Mouse (Mus musculus) T-helper 2 cell (primary cell): ENCODE measurements around the gene Clic1.

Experiments used
- in situ Hi-C: fragments of 300-600 bp; cut with MboI, MseI; formaldehyde crosslinking; loops from one replicate; pipeline ENCODE4 v1.15.1; 2025; ENCODE audit warnings: high pct_unique_total_duplicates

Gene Clic1

DNA sequence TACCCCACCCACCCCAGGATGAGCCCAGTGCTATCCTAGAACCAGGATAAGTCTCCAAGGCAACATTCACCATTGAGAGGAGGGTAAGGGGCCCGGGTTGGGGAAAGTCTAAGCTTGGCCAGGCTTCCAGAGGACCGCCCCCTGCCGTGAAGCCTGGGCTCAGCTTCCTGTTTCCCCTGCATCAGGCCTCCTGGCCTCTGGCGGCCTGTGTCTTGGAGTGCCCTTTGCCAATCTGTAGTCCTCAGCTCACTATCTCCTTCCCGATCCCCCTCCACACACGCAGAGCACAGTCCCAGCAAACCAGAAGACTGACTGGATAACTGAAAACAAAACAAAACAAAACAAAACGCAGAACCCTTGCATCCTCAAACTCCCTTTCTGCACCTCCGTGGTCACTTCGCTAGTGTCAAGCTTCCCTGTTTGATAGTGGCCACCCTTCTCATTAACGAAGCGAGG is at the start of gene Clic1:
TSS of gene Clic1 (plus strand) at position 406 of the 456 bp plus-strand sequence.
- in situ Hi-C loops: no loop called here

DNA sequence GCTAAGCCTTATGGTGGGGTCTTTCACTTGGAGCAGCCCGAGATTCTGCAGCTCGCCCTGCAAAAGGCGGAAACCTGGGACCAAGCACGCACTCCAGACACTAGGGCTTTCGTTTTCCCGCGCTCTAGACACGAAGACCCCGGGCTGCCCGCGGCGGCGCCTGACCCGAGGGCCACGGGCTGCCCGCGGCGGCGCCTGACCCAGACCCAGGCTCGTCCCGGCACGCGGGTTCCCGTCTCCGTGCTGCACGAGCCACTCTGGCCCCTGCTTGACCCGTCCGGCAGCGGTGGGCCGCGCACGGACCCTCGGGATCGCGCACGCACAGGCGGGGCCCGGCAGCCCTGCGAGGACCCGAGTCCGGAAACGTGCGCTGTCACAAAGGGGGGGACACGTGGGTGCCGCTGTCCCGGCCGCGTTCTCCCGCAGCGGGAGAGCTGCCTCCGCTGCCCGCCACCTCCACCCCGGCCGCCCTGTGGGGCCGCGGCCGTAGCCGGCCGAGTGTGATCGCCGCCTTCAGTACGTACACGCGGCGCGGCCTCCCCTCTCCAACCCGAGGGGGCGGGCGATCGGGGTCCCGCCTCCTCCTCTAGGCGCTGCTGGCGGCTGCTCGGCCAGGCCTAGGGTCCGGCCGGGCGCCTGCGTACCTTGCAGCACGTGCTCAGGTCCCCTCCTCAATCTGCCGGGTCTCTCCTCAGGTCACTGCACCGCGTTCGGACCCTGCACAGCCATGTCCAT is 48.9 kb upstream of the Clic1 start, which contains the start of gene Vars:
TSS of gene Vars (plus strand) at position 271 of the 735 bp plus-strand sequence.
- in situ Hi-C loops: loop anchor here (10.0 kb wide), 1 partner anchor 114 kb away; the partner anchor contains the start of gene Ly6g5b

DNA sequence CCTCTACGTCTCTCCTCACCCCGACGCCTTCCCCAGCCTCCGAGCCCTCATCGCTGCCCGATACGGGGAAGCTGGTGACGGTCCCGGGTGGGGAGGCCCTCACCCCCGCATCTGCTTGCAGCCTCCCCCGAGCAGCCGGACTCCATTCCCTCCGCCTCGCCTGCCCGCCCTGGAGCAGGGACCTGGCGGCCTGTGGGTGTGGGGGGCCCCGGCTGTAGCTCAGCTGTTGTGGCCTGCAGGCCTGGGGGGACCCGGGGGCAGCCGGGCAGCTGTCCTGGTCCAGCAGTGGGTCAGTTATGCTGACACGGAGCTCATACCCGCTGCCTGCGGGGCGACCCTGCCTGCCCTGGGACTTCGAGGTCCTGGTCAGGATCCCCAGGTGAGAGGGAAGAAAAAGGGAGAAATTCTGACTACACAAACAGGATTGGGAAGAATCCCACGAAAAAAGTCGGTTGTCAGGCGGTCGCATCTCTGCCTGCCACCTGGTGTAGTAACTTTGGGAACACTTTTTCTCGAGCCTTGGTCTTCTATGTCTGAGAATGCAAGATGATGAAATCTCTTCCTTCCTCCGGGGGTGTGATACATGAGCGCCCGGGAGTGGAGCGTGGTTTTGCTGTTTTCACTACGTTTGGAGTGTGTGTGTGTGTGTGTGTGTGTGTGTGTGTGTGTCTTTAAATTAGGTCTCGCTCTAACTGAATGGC is 48.2 kb upstream of the Clic1 start:
- in situ Hi-C loops: loop anchor here (10.0 kb wide), 1 partner anchor 113 kb away; the partner anchor contains the start of gene Ly6g5b

DNA sequence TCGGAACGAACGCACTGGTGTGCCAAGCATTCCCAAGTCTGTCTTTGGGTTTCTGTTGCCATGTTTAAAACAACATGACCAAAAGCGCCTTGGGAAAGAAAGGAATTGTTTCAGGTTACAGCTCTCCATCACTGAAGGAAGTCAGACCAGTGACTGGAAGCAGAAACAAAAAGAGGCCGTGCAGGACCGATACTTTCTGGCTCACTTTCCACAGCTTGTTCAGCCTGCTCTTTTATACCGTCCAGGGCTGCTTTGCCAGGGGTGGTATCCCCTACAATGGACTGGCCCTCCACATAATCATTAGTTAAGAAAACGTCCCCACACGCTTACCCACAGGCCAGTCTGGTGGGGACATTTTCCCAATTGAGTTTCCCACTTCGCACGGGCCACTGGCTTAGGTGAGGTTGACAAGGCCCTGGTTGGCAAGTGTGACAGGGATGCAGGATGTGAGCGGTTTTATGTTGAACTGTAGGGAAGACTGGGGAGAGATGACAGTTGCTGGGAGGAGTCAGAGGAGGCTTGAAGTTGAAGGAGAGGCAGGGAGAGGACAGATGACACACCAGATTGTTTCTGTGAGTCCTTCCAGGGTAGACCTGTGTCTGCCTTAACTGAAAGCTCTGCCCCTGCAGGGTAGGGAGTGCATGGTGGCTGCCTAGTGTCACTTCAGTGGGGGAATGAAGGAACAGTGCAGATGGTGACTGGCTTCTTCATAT is 47.5 kb upstream of the Clic1 start:
- in situ Hi-C loops: loop anchor here (10.0 kb wide), 1 partner anchor 112 kb away; the partner anchor contains the start of gene Ly6g5b

DNA sequence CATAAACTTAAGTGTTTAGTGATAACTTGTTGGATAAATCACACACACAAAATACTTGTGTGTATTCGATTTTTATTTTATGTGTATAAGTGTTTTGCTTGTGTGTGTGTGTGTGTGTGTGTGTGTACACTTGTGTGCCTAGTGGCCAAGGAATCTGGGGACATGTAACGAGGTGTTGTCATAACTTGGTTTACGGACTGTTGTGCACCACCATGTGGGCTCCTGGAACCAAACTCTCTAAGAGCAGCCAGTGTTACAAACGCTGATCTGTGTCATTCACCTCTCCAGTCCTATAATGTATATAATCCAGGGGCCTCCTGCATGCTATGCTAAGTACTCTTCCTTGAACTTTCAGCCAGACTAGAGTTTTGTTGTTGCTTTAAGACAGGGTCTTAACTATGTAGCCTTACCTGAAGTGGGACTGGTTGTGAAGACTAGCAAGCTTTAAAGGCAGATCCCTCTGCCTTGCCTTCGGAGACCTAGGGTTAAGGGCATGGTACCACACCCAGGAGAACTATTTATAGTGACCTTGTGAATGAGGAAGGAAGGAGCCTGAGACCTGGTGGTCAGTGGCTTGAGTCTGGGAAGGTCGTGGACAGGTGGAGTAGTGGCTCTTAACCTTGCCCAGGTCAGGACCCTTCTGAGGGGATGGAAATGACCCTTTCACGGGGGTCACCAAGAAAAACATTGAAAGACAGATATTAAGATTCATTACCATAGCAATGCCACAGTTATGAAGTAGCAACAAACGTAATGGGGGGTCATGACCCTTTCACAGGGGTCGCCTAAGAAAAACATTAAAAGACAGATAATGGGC is 46.5 kb upstream of the Clic1 start:
- in situ Hi-C loops: loop anchor here (10.0 kb wide), 1 partner anchor 112 kb away; the partner anchor contains the start of gene Ly6g5b

DNA sequence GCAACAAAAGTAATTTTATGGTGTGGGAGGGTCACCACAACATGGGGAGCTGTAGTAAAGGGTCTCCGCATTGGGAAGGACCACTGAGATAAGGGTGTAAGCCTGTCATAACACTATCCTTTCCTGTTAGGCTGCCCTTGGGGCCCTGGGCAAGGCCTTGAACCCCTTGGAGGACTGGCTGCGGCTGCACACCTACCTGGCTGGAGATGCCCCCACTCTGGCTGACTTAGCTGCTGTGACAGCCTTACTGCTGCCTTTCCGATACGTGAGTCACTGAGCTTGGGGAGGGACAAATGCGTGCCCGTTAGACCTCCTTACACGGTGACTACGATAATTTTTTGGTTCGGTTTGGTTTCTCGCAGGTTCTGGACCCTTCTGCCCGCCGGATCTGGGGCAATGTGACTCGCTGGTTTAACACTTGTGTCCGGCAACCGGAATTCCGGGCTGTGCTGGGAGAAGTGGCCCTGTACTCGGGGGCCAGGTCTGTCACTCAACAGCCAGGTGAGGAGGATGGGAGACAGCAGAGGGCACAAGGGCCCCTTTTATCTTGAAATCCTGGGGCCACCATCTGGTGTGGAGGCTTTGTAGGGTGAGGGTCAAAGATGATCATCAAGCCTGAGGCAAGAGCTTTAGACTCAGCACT is 45.6 kb upstream of the Clic1 start:
- in situ Hi-C loops: loop anchor here (10.0 kb wide), 1 partner anchor 111 kb away; the partner anchor contains the start of gene Ly6g5b

DNA sequence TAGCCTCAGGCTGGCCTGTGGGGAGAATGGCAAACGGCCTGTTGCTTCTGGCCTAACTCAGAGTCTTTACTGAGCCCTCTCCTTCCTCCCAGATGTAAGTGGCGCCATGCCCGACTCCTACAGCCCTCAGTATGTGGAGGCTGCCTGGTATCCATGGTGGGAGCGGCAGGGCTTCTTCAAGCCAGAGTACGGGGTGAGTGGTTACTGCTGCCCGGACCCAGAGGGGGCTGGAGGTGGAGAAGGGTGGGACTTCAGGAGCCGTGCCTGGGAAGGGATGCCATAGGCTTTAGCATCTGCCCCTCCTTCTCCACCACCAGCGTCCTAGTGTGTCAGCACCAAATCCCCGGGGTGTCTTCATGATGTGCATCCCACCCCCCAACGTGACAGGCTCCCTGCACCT is 44.6 kb upstream of the Clic1 start:
- in situ Hi-C loops: loop anchor here (10.0 kb wide), 1 partner anchor 110 kb away; the partner anchor contains the start of gene Ly6g5b

DNA sequence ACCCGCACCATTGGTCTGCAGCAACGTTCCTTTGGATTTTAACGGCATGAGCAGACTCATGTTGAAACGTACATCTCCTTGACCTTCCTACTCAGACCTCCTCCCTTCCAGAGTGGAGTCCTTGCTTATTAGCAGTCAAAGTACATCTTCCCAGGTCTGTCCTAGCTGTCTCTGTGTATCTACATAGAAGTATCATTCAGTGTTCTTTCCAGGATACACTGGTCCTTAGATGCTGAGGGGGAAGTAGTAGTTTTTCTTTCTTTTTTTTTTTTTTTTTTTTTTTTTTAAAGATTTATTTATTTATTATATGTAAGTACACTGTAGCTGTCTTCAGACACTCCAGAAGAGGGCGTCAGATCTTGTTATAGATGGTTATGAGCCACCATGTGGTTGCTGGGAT is 43.9 kb upstream of the Clic1 start:
- in situ Hi-C loops: loop anchor here (10.0 kb wide), 1 partner anchor 109 kb away; the partner anchor contains the start of gene Ly6g5b

DNA sequence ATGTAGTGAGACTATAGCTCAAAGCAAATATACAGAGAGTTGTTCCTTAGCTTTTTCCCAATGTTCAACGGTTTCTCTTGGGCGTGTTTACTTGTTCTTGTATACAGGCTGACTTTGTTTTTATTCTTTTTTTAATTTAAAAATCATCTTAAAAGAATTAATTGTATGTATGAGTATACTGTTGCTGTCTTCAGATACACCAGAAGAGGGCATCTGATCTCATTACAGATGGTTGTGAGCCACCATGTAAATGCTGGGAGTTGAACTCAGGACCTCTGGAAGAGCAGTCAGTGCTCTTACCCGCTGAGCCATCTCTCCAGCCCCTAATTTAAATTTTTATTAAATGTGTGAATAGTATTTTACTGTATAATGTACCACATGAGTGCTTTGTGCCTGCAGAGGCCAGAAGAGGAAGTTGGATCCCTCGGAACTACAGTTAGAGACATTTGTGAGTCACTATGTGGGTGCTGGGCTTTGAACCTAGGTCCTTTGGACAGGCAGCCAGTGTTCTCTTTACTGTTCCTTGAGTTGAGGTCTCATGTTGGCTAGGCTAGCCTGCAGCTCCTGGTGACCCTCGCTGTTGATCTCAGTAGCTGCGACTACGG is 42.3 kb upstream of the Clic1 start:
- in situ Hi-C loops: loop anchor here (10.0 kb wide), 1 partner anchor 107 kb away; the partner anchor contains the start of gene Ly6g5b

DNA sequence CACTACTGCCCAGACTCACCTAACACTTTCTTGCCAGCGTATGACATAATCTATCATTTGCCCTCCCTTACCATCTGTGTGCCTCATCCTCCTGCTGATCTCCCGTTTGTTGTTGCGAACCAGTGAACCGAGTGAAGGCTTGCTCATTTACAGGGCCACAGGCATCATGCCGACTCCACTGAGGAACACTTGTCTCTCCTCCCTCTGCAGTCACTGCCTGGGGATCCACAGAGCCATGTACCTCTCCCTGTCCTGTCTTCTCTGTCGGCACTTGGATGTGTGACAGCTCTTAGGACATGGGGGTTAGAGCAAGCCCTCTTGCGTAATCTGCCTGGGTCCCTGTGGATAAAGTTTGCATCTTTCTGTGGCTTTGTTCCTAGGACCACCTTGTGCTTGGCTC is 40.2 kb upstream of the Clic1 start:
- in situ Hi-C loops: loop anchor here (10.0 kb wide), 1 partner anchor 105 kb away; the partner anchor contains the start of gene Ly6g5b

DNA sequence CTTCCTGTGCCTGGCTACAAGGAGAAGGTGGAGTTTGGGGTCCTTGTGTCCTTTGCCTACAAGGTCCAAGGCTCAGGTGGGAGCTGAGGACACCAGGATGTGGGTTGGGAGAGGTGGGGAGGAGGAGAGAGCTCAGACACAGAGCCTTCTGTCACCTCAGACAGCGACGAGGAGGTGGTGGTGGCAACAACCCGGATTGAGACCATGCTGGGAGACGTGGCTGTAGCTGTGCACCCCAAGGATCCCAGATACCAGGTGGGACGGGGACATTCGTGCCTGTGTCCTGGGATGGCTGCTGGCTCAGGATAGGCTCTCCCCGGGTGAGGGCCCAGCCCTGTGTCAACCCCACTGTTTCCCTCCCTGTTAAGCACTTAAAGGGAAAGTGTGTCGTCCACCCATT is 38.3 kb upstream of the Clic1 start:
- in situ Hi-C loops: loop anchor here (10.0 kb wide), 1 partner anchor 53 kb away; the partner anchor contains the start of genes Ly6g6c and Mpig6b

DNA sequence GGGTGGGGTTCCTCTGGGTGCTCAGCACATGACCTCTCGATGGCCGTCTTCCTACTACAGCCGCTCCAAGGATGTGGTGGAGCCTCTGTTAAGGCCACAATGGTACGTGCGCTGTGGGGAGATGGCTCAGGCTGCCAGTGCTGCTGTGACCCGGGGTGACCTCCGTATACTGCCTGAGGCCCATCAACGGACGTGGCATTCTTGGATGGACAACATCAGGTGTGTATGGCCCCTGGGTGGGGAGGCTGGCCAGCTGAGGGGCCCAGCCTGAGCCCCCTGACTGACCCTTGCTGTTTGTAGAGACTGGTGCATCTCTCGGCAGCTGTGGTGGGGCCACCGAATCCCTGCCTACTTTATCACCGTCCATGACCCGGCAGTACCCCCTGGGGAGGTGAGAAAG is 37.3 kb upstream of the Clic1 start:
- in situ Hi-C loops: loop anchor here (10.0 kb wide), 1 partner anchor 52 kb away; the partner anchor contains the start of genes Ly6g6c and Mpig6b

DNA sequence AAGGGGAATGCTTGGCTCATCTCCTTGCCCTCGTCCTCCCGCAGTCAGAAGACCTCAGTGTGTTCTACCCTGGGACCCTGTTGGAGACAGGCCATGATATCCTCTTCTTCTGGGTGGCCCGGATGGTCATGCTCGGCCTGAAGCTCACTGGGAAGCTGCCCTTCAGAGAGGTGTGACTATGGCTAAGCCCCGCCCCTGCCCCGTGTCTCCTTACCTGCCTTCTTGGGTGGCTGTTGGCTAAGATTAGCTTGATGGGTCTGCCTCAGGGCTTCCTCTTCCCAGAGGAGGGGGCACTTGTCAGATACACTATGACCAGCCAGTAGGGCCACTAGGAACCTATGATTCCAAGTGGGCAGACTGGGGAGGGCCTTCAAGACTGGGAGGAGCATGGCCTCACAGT is 36.5 kb upstream of the Clic1 start:
- in situ Hi-C loops: loop anchor here (10.0 kb wide), 1 partner anchor 52 kb away; the partner anchor contains the start of genes Ly6g6c and Mpig6b

DNA sequence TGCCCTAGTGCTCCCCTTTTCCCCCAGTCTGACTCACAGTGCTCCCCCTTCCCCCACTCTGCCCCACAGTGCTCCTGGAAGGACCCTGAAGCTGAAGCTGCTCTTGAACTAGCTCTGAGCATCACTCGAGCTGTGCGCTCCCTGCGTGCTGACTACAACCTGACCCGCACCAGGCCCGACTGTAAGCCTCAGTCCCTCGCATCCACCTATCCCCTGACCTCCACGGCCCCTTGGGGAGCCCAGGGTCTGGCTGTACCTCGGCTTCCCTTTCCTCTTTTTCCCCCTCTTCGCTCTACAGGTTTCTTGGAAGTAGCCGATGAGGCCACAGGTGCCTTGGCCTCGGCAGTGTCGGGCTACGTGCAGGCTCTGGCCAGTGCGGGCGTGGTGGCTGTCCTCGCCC is 34.5 kb upstream of the Clic1 start:
- in situ Hi-C loops: loop anchor here (10.0 kb wide), 1 partner anchor 50 kb away; the partner anchor contains the start of genes Ly6g6c and Mpig6b

DNA sequence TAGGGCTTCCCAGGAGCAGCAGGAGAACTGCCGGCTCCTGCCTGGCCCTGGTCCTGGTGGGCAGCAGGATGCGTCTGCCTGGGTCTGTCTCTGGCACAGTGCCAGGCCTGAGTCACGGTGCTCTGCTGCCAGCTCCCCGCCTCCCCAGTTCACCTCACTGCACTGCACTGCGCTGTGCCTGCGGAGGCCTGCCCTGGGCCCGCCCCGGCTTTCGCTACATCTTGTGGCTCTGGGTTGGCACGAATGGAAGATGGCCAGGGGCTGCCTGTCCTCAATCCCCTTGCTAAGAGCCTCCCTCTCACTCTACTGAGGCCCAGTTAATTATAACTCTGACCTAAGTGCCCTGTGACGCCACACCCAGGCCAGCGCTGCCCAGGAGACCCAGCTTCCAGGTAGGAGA is 33.4 kb upstream of the Clic1 start, which contains the start of gene Vwa7:
TSS of gene Vwa7 (plus strand) at position 204 of the 400 bp plus-strand sequence.
- in situ Hi-C loops: loop anchor here (10.0 kb wide), 1 partner anchor 48 kb away; the partner anchor contains the start of genes Ly6g6c and Mpig6b

DNA sequence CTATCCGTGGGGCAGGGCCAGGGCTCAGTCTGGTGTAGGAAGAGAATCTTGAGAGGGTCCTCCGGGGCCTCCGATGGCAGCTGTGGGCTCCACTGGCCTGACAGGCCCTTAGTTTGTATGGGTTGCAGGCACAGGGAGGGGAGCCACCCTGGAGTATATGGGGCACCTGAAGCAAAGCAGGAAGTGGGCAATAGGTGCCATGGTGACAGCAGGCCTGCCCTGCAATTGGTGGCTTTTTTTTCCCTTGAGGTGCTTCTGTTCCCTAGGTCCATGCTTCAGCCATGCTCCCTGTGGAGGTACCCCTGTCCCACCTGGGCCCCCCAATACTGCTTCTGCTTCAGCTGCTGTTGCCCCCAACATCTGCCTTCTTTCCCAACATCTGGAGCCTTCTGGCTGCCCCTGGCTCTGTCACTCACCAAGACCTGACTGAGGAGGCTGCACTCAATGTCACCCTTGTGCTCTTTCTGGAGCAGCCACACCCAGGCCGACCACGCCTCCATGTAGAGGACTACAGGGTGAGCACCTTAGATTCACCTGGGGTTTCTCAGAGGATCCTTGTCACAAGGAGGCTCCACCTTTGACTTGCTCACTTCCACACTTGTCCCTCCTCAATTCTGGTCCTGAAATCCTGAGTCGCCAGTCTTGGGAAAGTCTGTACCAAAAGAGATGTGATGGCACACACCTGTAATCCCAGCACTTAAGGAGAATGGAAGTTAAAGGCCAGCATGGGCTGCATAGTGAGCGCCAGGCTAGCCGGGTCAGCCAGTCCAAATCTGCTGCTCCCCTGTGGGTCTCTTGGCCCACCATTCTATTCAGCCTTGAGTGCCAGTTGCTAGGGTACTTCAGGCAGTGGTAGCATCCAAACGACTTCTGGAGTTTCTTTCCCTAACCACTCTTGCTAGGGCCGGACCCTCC is 32.7 kb upstream of the Clic1 start:
- in situ Hi-C loops: loop anchor here (10.0 kb wide), 1 partner anchor 48 kb away; the partner anchor contains the start of genes Ly6g6c and Mpig6b

DNA sequence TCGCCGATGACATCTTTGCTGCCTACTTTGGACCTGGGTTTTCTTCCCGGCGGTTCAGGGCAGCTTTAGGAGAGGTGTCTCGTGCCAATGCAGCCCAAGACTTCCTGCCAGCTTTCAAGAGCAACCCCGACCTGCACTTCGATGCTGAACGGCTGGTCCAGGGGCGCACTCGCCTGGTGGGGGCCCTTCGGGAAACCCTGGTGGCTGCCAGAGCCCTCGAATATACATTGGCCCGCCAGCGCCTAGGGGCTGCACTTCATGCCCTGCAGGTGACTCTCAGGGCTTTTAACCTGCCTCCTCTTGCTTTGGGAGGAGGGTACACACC is 32.1 kb upstream of the Clic1 start:
- in situ Hi-C loops: loop anchor here (10.0 kb wide), 1 partner anchor 47 kb away; the partner anchor contains the start of genes Ly6g6c and Mpig6b

DNA sequence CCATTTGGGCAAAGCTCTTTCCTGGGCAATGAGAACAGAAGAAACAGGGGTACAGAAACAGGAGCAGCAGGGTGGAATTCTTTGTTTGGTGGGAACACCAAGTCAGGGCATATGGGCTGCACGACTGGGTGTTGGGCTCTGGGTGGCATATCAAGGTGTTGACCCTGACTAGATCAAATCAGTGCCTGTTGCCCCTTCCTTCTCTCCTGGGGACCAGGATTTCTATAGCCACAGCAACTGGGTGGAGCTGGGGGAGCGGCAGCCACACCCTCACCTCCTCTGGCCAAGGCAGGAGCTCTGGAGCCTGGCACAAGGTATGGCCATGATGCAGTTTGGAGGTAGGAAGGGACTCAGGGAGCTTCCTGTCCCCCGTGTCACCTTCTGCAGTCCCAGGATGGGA is 31.6 kb upstream of the Clic1 start:
- in situ Hi-C loops: loop anchor here (10.0 kb wide), 1 partner anchor 47 kb away; the partner anchor contains the start of genes Ly6g6c and Mpig6b
